Mouse (Mus musculus): Measurements from ENCODE around the gene AW011738.

GRCm38 (mm10) chr4:156169129-156169528 lies 34.0 kb upstream of the AW011738 start:
- TF ChIP-seq CTCF (IDR thresholded peaks at IDR 0.05; ENCODE audit: low read depth, low read length) (no peak), TAL1 (conservative IDR thresholded peaks at IDR 0.05; ENCODE audit: low read depth, low read length) (no peak), POLR2AphosphoS5 (IDR thresholded peaks at IDR 0.05; ENCODE audit: insufficient replicate concordance, low read depth, low read length) (no peak), GATA1 (IDR thresholded peaks at IDR 0.05; ENCODE audit: borderline replicate concordance, low read length) (no peak)
